Mouse (Mus musculus): Measurements from ENCODE around the gene Sept10.
A peak's percentile ranks its signal among the peaks of the same experiment; 100 is the strongest.

Sept10 gene

DNA sequence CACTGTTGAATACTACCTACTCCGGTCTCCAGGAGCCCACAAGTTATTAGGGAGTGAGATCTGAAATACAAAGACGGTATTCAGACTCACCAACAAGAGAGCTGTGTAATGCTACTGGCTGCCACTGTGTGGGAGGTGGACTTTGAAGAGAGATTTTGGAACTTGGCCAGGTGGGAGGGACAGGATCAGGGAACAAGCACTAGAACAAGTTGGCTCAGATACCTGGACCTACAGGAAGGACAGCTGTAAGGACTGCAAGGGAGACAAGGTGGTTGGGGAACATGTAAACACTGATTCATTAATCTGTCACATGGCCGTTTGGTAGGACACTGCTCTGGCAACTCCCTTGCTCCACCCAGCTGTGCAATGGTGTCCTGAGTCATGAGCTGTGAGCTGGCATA lies 19.5 kb upstream of the Sept10 start:
- Histone ChIP-seq H3K27me3 (ENCODE audit: insufficient read depth, low read length) (peaks cover 30% of the 10 kb centered on the region), H3K36me3 (ENCODE audit: insufficient read depth, low read length) (no peaks in the 10 kb centered on the region), H3K9me3 (ENCODE audit: low read length) (no peaks in the 10 kb centered on the region), H3K4me1 (replicated peaks; ENCODE audit: low read depth, low read length) (peaks cover 5% of the 10 kb centered on the region; the same call in 1 of the 2 replicates), H3K4me3 (replicated peaks; ENCODE audit: low read length) (no peak overlapping the region)
- no peak for TF ChIP-seq CTCF (conservative IDR thresholded peaks at IDR 0.05; ENCODE audit: low read length)

DNA sequence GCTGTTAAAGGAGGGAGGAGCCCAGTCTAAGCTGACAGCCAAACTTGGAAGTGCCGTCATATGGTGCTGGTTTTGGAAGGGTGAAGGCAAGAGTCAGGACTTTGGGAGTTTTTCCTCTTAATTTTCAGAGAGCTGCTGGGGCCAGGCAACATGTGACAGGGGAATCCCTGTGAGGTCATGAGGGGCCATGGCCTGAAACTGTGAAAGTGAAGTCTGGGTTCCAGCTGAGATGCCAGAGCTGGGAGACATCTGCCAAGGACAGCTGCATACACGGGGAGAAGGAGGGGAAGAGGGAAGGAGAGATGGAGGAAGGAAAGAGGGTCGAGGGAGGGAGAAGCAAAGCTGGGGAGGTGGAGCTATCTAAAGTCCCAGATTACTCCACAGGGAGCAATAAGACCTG lies 16.1 kb upstream of the Sept10 start:
- H3K36me3 ChIP-seq (ENCODE audit: insufficient read depth, low read length) = no peaks in the 10 kb centered on the region

DNA sequence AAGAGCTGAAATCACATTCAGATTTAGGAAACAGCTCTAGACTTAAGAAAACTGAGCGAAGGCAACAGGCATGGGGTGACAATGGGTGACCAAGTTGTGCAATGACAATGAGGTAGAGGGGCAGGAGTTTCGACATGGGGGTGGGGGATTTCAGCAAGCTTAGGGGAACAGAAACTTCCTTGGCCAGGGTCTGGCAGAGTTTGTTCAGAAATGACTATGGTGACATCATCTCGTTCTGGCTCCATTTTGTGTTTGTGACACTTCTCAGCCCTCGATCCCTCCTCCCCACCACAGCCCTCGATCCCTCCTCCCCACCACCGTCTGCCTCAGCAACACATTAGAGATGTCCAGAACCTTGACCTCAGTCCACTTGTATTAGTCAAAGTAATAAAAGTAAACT lies 14.8 kb upstream of the Sept10 start:
- TF ChIP-seq POU5F1 (IDR thresholded peaks at IDR 0.05; ENCODE audit: borderline replicate concordance, low read length) (no peak), CTCF (conservative IDR thresholded peaks at IDR 0.05; ENCODE audit: low read length) (no peak), NANOG (IDR thresholded peaks at IDR 0.05; ENCODE audit: borderline replicate concordance, low read length) (no peak)
- H3K4me1 ChIP-seq (replicated peaks; ENCODE audit: low read depth, low read length) = 0 out of 2 replicates have a peak, but pooled peaks cover under 1% of the 10 kb centered on the region
- H3K9me3 ChIP-seq (ENCODE audit: low read length) = no peaks in the 10 kb centered on the region
- H3K36me3 ChIP-seq (ENCODE audit: insufficient read depth, low read length) = no peaks in the 10 kb centered on the region
- peaks cover 18% of the 10 kb centered on the region; the same call in 1 of the 2 replicates for H3K27me3 ChIP-seq (ENCODE audit: insufficient read depth, low read length)
- H3K4me3 ChIP-seq (replicated peaks; ENCODE audit: low read length) = no peak overlapping the region

More for the DNA sequence above, 16.1 kb upstream of the Sept10 start:
- H3K9me3 ChIP-seq (ENCODE audit: low read length) = no peaks in the 10 kb centered on the region
- TF ChIP-seq NANOG (IDR thresholded peaks at IDR 0.05; ENCODE audit: borderline replicate concordance, low read length) (no peak), CTCF (conservative IDR thresholded peaks at IDR 0.05; ENCODE audit: low read length) (no peak), POU5F1 (IDR thresholded peaks at IDR 0.05; ENCODE audit: borderline replicate concordance, low read length) (no peak)
- H3K27me3 ChIP-seq (ENCODE audit: insufficient read depth, low read length) = peaks cover 20% of the 10 kb centered on the region
- H3K4me3 ChIP-seq (replicated peaks; ENCODE audit: low read length) = no peak overlapping the region
- peaks cover 5% of the 10 kb centered on the region; the same call in 1 of the 2 replicates for H3K4me1 ChIP-seq (replicated peaks; ENCODE audit: low read depth, low read length)

DNA sequence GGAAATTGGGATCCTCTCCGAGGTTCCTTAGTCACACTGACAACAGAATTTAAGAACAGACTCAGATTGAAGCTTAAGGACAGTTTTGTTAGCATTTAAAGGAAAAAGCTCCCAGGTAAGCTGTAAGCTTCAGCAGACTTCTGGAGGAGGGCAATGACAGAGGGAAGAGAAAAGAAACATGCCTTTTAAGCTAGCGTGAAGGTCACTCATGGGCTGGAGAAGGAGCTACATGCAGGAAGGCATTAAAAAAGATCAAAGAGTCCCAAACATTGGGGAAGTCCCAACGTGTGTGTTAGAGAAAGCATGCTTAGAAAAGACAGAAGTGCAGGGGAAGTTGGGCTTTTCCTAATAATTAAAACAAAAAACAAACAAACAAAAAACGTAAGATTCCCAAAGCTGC lies 14.2 kb upstream of the Sept10 start:
- Histone ChIP-seq H3K27me3 (ENCODE audit: insufficient read depth, low read length) (peaks cover 13% of the 10 kb centered on the region; the same call in 1 of the 2 replicates), H3K9me3 (ENCODE audit: low read length) (no peaks in the 10 kb centered on the region), H3K4me1 (replicated peaks; ENCODE audit: low read depth, low read length) (no peaks in the 10 kb centered on the region), H3K4me3 (replicated peaks; ENCODE audit: low read length) (no peak overlapping the region), H3K36me3 (ENCODE audit: insufficient read depth, low read length) (no peaks in the 10 kb centered on the region)
- TF ChIP-seq CTCF (conservative IDR thresholded peaks at IDR 0.05; ENCODE audit: low read length) (no peak), POU5F1 (IDR thresholded peaks at IDR 0.05; ENCODE audit: borderline replicate concordance, low read length) (no peak), NANOG (IDR thresholded peaks at IDR 0.05; ENCODE audit: borderline replicate concordance, low read length) (no peak)

DNA sequence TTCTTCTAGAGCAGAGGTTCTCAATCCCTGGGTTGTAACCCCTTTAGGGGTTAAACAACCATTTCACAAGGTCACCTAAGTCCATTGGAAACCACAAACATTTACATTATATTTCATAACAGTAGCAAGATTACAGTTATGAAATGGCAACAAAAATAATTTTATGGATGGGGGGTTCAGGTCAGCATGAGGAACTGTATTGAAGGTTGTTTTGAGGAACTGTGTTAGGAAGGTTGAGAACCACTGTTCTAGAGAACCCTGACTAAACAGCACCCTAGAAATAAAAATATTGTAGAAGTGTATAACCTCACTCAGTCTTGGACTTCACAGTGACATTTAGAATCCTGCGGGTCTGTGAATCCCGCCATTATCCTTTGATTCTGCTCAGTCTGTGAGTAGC lies 13.6 kb upstream of the Sept10 start:
- peaks cover 12% of the 10 kb centered on the region; the same call in 1 of the 2 replicates for H3K27me3 ChIP-seq (ENCODE audit: insufficient read depth, low read length)
- H3K4me3 ChIP-seq (replicated peaks; ENCODE audit: low read length) = no peak overlapping the region
- H3K9me3 ChIP-seq (ENCODE audit: low read length) = no peaks in the 10 kb centered on the region
- no peaks in the 10 kb centered on the region for H3K4me1 ChIP-seq (replicated peaks; ENCODE audit: low read depth, low read length)
- TF ChIP-seq POU5F1 (IDR thresholded peaks at IDR 0.05; ENCODE audit: borderline replicate concordance, low read length) (no peak), CTCF (conservative IDR thresholded peaks at IDR 0.05; ENCODE audit: low read length) (no peak), NANOG (IDR thresholded peaks at IDR 0.05; ENCODE audit: borderline replicate concordance, low read length) (no peak)
- H3K36me3 ChIP-seq (ENCODE audit: insufficient read depth, low read length) = no peaks in the 10 kb centered on the region

DNA sequence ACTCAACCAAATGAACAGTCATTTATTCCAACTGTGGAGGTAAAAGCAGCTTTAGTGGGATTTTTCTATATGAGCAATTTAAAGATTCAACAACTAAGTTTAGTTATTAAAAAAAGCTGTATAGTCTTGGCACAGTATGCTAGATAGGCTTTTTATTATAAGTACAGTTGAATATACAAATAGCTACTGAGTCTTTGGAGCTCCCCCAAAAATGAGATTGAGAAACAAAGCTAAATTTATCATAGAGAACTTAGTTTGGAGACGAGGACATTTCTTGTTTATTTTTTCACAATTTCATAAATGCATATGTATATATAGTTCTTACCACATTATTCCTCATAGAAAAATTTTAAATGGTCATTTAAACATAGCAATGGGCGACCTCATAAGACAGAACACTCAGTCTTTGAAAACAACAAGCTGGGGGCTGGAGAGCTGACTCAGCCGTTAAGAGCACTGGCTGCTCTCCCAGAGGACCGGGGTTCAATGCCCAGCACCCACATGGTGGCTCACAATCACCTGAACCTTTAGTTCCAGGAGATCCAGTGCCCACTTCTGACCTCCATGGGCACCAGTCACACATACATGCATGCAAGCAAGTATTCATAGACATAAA lies 7.7 kb upstream of the Sept10 start:
- Histone ChIP-seq H3K36me3 (ENCODE audit: insufficient read depth, low read length) (no peaks in the 10 kb centered on the region), H3K27me3 (ENCODE audit: insufficient read depth, low read length) (peaks cover 6% of the 10 kb centered on the region; the same call in 1 of the 2 replicates), H3K4me1 (replicated peaks; ENCODE audit: low read depth, low read length) (no peaks in the 10 kb centered on the region), H3K9me3 (ENCODE audit: low read length) (no peaks in the 10 kb centered on the region), H3K4me3 (replicated peaks; ENCODE audit: low read length) (no peak overlapping the region)
- TF ChIP-seq NANOG (IDR thresholded peaks at IDR 0.05; ENCODE audit: borderline replicate concordance, low read length) (no peak), POU5F1 (IDR thresholded peaks at IDR 0.05; ENCODE audit: borderline replicate concordance, low read length) (no peak), CTCF (conservative IDR thresholded peaks at IDR 0.05; ENCODE audit: low read length) (no peak)

DNA sequence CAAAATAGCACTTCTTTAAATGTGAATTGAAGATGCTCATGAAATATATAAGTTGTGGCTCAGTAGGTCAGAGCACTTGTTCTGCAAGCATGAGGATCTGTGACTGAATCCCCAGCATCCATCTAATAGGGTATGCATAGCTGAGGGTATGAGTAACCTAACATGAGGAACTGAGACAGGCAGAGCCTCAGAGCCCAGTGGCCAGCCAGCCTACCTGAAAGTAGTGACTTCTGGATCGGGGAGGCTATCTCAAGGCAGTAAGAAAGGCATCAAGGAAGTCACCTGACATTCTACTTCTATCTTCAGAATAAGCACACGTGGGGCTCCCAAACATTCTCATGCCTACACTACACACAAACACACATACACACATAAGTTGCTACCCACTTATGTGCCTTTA lies 3.5 kb upstream of the Sept10 start:
- no peaks in the 10 kb centered on the region for H3K9me3 ChIP-seq (ENCODE audit: low read length)
- TF ChIP-seq CTCF (conservative IDR thresholded peaks at IDR 0.05; ENCODE audit: low read length) = no peak
- no peak for TF ChIP-seq POU5F1 (IDR thresholded peaks at IDR 0.05; ENCODE audit: borderline replicate concordance, low read length)
- TF ChIP-seq NANOG (IDR thresholded peaks at IDR 0.05; ENCODE audit: borderline replicate concordance, low read length) = no peak
- peaks cover 9% of the 10 kb centered on the region for H3K36me3 ChIP-seq (ENCODE audit: insufficient read depth, low read length)
- H3K4me3 ChIP-seq (replicated peaks; ENCODE audit: low read length) = no peak overlapping the region
- peaks cover 17% of the 10 kb centered on the region for H3K4me1 ChIP-seq (replicated peaks; ENCODE audit: low read depth, low read length)
- peaks cover 23% of the 10 kb centered on the region for H3K27me3 ChIP-seq (ENCODE audit: insufficient read depth, low read length)

DNA sequence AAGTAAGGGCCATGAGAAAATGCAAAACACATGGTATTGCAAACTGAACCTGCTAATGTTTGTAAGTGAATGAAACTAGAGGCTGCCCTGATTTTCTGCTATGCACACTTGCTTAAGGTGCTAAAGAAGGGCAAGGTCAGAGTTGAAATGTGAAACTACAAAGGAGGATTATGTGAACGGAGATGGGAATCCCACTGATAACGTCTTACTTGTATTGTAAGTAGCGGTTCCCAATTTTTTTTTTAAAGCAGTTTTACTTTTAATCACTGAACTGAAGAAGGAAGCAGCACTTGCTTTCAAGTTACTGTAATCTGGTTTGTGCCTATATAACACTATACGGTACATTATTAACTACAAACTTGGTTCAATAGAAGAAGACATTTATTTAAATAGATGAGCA lies 2.2 kb upstream of the Sept10 start:
- Histone ChIP-seq H3K36me3 (ENCODE audit: insufficient read depth, low read length) (peaks cover 9% of the 10 kb centered on the region), H3K27me3 (ENCODE audit: insufficient read depth, low read length) (peaks cover 21% of the 10 kb centered on the region), H3K4me3 (replicated peaks; ENCODE audit: low read length) (no peak overlapping the region), H3K4me1 (replicated peaks; ENCODE audit: low read depth, low read length) (peaks cover 17% of the 10 kb centered on the region), H3K9me3 (ENCODE audit: low read length) (no peaks in the 10 kb centered on the region)
- no peak for TF ChIP-seq CTCF (conservative IDR thresholded peaks at IDR 0.05; ENCODE audit: low read length)
- no peak for TF ChIP-seq NANOG (IDR thresholded peaks at IDR 0.05; ENCODE audit: borderline replicate concordance, low read length)
- TF ChIP-seq POU5F1 (IDR thresholded peaks at IDR 0.05; ENCODE audit: borderline replicate concordance, low read length) = no peak

DNA sequence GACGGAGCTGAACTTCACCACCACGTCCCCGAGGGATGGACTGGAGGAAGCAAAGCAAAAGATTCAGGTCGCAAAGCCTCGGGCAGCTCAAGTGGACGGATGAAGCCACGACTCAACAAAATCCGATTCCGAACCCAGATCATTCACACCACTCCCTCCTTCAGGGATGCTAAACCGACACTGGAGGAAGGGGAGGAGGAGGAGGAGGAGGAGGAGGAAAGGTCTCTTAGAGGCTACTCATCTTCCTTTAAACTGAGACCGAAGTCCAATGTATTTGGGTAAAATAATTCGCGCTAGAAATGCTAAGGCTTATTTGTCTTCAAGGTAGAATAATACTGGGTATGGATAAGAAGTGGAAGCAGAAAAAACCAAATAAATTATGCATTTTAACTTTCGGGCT lies 1.7 kb upstream of the Sept10 start:
- TF ChIP-seq NANOG (IDR thresholded peaks at IDR 0.05; ENCODE audit: borderline replicate concordance, low read length) (no peak), POU5F1 (IDR thresholded peaks at IDR 0.05; ENCODE audit: borderline replicate concordance, low read length) (no peak), CTCF (conservative IDR thresholded peaks at IDR 0.05; ENCODE audit: low read length) (no peak)

More for the DNA sequence above, 1.7 kb upstream of the Sept10 start:
- H3K27me3 ChIP-seq (ENCODE audit: insufficient read depth, low read length) = peaks cover 21% of the 10 kb centered on the region
- H3K4me3 ChIP-seq (replicated peaks; ENCODE audit: low read length) = peak overlapping the region; percentile 91
- peaks cover 9% of the 10 kb centered on the region for H3K36me3 ChIP-seq (ENCODE audit: insufficient read depth, low read length)
- peaks cover 17% of the 10 kb centered on the region for H3K4me1 ChIP-seq (replicated peaks; ENCODE audit: low read depth, low read length)
- no peaks in the 10 kb centered on the region for H3K9me3 ChIP-seq (ENCODE audit: low read length)
